Mouse (Mus musculus) megakaryocyte progenitor cell, adult 5-6 weeks (primary cell): ENCODE data around the gene AI837181. TPM values are rescaled to one million over a fixed set of nuclear protein-coding genes. Genes with fewer than 3 reads are reported as not detected.

Experiments
- ATAC-seq: replicated peaks from 2 replicates; pipeline ENCODE4 v1.8.0; 2016; ENCODE audit warnings: mild to moderate bottlenecking, moderate TSS enrichment, inconsistent platforms; ENCODE audit not compliant: poor library complexity
- total RNA-seq, 2 experiments: library from RNA; stranded (forward) in 1 of 2; stranded (reverse) in 1 of 2; fragments of 157-497, 149-512 nt in 1 of 2; fragments of 200-1000 nt in 1 of 2; gene quantifications; 2 replicates each; pipeline versions ENCODE4 v1.2.3 to v1.2.4; 2015 to 2017

The AI837181 gene
- total RNA-seq, 2 experiments from 2014 or later: 11.9 to 18.4 TPM

GRCm38 (mm10) chr19:5413840-5414239 lies 11.1 kb upstream of the AI837181 start:
- no peak for ATAC-seq

DNA sequence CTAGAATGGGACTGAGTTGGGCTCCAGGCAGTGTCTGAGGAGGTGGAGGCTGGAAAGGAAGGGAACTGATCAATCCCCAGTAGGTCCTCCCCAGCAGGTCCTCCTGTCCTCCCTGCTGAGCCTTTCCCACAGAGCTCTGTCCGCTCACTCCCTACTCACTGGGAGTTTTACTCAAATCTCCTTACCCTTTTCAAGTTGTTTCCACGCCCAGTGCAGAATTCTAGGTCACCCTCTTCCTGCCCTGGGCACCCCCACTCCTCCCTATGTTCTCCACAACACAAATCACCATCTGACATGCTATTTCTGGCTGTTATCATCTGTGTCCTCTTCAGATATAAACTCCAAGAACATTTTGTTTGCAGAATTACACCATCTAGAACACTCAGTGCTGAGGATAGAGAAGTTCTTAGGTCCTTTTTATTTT lies 10.4 kb upstream of the AI837181 start:
- 0 out of 2 replicates have a peak, but pooled peaks have one; percentile 20 for ATAC-seq

DNA sequence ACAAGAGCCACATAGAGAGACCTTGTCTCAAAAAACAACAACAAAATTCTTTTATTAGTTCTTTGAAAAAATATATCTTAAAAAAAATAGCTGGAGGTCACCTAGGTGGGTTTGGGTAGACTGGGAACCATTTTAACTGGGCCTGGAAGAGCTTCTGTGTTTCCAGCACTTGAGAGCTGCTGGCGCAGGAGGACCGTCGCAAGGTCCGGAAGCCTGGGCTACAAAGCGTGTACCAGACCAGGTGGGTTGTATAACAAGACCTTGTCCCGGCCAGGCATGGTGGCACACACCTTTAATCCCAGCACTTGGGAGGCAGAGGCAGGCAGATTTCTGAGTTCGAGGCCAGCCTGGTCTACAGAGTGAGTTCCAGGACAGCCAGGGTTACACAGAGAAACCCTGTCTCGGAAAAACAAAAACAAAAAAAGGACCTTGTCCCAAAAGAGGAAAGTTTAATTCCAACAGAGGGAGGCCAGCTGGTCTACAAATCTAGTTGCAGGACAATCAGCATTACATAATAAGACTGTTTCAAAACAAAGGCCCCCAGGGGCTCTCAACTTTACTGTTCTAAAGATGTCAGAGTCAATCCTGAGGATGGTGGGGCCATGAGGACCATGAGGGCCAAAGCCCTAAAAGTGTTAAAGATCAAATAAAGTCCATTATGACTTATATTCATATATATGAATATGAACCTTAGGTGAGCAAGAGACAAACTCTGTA lies 6.0 kb upstream of the AI837181 start:
- ATAC-seq: no peak

GRCm38 (mm10) chr19:5419630-5420029 lies 5.3 kb upstream of the AI837181 start:
- no peak for ATAC-seq

DNA sequence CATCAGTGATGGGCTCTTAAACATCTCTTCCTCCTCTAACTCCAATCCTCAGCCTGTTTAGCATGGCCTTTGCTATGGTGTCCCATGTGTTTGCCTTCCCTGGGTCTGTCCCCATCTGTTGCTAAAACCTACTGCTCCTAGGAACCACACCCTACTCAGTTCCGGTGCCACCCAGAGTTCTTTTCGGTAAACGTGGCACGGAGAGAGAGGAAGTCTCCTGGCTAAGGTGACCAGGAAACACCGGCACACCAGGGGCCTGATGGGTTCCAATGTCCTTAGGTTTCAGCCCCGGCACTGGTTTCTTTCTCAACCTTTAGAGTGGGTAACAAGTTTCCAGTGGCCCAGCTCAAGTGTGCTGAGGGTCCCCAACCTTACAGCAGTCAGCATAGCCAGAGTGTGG lies 4.4 kb upstream of the AI837181 start:
- ATAC-seq: no peak

- ATAC-seq: no peak
These were observed 3.2 kb upstream of the AI837181 start for GRCm38 (mm10) chr19:5421784-5422183.

GRCm38 (mm10) chr19:5422267-5422666 lies 2.7 kb upstream of the AI837181 start:
- no peak for ATAC-seq

DNA sequence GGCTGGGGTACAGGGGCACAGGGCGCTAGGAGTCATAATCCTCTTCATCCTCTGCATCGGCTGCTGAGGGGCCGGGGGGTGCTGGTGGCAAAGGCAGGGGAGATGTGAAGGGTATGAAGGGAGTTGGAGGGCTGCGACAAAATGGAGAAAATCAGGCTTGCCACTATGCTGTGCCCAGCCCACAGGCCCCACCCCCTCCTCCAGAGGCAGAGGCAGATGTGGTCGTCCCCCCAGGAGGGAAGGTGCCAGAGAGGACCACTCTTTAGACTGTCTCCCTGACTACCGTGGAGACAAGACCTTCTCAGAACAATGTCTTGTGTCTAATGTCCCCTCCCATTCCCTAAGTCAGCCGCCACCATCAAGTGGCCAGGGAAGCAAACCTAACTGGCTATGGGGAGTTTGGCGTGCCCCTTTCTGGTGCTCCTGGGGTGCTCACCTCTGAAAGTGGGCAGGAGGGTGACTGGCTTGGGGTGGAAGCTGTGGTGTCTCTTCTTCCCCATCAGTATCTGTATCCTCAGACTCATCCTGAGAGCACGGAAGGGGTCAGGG lies 2.0 kb upstream of the AI837181 start:
- ATAC-seq: no peak

GRCm38 (mm10) chr19:5423561-5423960 lies 1.4 kb upstream of the AI837181 start:
- no peak for ATAC-seq

DNA sequence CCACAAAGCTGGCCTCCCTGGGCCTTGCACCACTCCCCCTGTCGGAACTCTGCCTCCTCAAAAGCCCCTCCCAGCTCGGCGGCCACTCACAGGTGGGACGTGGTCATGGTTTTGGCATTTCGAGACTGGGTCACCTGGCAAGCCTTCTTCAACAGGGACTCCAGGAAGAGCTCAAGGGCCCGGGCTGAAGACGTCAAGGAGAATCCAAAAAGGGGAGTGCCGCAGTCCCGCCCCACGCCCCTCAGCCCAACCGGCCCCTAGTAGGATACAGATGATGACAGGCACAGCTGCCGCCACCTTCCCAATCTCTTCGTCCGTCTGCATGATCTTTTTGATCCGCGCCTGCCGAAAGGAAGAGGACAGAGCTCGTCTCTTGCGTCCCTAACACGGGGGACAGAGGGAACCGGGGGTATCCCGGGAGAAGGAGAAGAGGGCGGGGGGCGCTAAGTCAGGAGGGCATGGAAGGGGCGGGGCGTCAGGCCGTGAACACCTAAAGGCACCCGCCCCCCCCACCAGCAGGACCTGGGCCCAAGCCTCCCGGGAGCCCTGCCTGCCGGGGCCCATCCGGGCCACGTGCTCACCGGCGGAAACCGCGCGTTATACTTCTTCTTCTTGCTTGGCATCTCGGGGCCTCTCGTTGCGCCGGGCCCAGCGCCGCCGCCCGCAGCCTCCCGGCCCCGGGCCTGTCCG lies 707 bp upstream of the AI837181 start:
- ATAC-seq: peak; percentile 40

DNA sequence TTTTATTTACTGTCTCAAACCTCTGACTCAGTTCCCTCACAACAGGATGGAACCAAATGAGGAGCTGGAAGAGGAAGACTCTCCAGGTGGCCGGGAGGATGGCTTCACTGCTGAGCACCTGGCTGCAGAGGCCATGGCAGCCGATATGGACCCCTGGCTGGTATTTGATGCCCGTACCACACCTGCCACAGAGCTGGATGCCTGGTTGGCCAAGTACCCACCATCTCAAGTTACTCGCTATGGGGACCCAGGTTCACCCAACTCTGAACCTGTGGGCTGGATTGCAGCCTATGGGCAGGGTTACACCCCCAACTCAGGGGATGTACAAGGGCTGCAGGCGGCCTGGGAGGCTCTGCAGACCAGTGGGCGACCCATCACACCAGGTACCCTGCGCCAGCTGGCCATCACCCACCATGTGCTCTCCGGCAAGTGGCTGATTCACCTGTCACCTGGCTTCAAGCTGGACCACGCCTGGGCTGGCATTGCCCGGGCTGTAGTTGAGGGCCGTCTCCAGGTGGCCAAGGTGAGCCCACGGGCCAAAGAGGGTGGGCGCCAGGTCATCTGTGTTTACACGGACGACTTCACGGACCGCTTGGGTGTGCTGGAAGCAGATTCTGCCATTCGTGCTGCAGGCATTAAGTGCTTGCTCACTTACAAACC lies 1.1 kb downstream of the AI837181 start:
- ATAC-seq: no peak

DNA sequence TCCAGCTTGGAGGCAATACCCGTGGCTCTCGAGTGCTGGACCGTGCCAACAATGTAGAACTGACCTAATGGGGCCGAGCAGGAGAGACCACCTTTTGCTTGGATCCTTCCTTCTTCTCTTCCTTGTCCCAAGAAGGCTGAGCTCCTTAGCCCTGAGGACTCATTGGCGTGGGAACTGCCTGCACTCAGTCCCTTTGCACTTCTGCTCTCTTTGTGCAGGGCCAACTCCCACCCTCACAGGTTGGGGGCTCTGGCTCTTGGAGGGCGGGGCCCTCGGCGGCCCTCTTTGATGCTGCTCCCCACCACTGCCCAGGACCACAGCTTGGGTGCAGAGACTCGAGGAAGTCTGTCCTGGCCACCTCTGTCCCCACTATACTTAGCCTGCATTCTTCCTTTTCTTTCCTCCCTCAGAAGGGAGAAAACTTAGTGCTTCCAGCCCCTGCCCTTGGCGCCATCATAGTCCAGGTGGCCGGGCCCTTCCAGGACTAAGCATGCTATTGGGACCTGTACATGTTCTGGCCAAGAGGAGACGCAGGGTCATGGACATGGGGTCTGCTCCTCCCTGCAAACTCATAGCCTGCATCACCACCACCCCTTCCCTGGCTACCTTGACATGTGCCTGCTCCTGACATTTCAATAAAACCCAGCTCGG lies 1.8 kb downstream of the AI837181 start:
- no peak for ATAC-seq

DNA sequence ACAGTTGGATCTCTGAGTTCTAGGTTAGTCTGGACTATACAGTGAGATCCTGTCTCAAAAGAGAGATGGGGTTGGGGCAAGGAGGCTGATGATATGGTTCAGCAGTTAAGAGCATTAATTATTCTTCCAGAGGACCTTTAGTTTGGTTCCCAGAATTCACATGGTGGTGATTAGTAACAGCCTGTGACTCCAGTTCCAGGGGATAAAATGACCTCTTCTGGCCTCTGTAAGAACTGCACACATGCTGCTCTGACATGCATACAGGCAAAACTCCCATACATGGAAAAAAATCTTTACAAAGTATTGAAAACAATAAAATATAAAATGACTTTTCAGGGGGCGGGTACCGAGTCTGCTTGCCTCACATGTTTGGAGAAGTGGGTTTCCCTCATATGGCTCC lies 3.1 kb downstream of the AI837181 start:
- no peak for ATAC-seq

- ATAC-seq: no peak
These were observed 4.3 kb downstream of the AI837181 start for GRCm38 (mm10) chr19:5429219-5429618.

GRCm38 (mm10) chr19:5429806-5430205 lies 4.9 kb downstream of the AI837181 start:
- no peak for ATAC-seq

- ATAC-seq: peak; percentile 26
These were observed 5.5 kb downstream of the AI837181 start for GRCm38 (mm10) chr19:5430408-5430807.

DNA sequence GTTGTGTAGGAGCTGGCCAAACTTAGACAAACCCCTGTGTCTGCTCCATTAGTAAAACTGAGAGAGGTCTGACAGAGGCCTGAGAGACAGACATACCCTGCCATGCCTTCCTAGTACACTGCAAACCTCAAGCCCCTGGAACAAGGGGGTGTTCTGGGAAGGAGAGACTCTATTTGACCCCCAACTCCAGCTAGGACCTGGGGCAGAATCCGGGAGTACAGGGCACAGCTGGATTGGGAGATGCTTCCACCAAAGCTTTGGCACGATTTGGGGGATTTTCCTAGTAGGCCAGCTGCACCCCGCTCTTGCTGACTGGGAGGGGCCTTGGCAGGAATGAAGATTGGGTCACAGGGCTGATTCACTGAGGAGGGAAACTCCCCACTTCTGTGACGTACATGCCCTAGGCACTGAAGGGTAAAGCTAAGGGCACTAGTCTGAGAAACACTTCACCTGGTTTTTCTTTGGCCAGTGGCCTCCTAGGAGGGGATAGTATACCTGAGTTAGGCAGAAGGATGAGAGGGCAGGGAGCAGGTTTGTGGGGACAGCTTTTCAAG lies 7.0 kb downstream of the AI837181 start:
- no peak for ATAC-seq

GRCm38 (mm10) chr19:5432992-5433852 lies 8.3 kb downstream of the AI837181 start:
- peak; percentile 65 for ATAC-seq

DNA sequence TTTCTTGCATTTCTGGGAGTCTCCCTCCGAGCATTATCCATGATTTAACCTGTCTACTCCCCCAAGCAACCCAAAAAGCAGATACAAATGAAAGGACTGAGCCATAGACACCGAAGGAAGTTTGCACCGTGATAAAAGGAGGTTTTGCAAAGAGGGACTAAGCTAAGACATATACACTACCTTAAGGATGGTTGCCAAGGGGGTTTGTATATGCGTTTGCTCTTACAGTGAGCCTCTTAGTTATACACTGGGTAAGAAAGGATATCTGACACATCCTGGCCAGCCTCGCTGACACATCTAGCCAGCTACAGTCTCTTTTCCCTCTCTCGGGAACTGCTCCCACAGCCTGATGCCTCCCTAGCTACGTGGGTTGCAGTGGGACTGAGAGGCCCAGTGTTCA lies 9.0 kb downstream of the AI837181 start:
- ATAC-seq: no peak

DNA sequence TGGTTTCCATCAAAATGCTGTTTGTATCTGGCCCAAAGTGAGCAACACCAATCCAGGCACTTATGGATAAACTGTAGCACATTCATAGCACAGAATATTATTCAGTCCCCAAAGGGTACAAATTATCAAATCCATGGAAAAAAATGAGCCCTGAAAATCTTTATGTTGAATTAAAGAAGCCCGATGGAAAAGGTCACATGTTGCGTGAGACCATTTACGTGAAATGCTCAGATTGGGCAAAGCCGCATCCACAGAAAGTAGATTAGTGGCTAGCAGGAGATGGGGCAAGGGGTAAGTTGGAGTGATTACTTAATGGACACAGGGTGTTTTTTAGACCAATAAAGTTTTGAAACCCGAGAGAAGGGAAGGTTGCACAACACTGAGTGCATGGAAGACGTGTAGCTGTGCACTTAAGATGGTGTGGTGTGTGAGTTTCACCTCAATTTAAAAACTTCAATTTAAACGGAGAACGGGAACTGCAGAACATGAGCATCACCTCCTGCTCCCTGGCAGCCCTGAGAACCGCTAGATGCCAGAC lies 19.5 kb downstream of the AI837181 start:
- ATAC-seq: peak; percentile 57
